Mouse (Mus musculus): Measurements from ENCODE around the gene Sik1. TPM values are rescaled to one million over a fixed set of nuclear protein-coding genes. Genes with fewer than 3 reads are reported as not detected.

Gene Sik1
- total RNA-seq, 2 experiments from 2014 or later: 23.5 to 27.8 TPM

DNA sequence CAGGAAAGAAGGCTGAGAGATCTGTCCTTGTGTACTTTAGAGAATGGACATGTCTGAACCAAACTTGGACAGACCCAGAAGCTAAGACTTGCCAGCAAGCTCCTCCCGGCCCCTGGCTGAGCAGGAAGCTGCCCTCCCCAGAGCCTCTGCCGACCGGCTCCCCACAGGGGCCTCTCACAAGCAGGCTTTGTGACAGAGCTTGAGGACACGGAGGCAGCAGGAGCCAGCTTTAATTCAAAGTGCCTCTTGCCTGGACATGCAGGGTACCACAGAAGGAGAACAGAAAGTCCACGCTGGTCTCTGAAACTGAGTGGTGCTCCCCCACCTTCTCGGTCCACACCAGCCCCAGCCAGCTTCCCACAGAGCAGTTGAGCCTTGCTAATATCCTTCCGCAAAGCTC is 21.9 kb downstream of the Sik1 start:
- no peak for DNase-seq (ENCODE audit: low spot score)

DNA sequence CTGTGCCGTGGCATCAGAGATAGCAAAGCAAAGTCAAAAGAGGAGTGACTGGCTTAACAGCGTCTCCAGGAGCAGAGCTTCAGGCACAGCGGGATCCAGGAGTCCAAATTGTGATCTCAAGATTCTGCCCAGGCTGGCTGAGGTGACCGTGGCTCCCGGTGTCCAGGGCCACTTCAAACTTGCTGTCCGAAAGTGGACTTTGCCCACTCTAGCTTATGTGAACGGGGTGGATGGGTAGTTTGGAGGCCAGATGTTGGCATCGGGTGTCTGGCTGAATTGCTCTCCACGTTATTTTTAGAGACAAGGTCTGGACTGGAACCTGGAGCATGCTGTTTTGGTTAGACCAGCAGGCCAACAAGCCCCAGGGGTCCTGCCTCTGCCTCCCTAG is 23.0 kb downstream of the Sik1 start:
- no peak for DNase-seq (ENCODE audit: low spot score)

DNA sequence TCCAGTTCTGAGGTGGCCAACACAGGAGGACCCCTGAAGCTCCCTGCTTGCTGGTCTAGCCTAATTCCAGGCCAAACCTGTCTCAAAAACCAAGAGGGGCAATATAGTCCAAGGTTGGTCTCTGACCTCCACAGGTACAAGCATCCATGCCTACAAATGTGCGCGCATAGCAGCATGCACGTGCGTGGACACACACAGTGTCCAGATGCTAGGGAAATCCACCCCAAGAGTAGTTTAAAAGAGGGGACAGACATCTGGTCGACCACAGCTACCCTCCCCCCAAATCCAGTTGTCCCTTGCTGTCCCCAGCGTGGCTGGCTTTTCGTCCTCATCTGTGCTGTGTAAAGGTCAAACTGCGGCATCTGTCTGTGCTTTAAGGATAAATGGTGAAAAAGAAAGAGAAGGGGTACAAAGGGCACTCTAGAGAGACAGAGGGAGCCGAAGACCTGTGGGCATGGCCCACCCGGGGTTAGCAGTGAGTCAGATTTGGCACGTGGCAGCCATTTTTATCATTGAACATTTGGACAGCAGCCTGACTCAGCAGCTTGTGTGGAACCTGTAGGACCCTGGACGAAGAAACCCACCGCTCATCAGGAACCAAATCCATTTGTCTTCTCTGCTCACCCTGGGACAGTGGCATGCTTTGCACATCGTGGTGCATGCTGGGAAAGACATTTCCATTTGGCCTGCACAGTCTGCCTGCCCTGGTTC is 23.6 kb downstream of the Sik1 start:
- no peak for DNase-seq (ENCODE audit: low spot score)

DNA sequence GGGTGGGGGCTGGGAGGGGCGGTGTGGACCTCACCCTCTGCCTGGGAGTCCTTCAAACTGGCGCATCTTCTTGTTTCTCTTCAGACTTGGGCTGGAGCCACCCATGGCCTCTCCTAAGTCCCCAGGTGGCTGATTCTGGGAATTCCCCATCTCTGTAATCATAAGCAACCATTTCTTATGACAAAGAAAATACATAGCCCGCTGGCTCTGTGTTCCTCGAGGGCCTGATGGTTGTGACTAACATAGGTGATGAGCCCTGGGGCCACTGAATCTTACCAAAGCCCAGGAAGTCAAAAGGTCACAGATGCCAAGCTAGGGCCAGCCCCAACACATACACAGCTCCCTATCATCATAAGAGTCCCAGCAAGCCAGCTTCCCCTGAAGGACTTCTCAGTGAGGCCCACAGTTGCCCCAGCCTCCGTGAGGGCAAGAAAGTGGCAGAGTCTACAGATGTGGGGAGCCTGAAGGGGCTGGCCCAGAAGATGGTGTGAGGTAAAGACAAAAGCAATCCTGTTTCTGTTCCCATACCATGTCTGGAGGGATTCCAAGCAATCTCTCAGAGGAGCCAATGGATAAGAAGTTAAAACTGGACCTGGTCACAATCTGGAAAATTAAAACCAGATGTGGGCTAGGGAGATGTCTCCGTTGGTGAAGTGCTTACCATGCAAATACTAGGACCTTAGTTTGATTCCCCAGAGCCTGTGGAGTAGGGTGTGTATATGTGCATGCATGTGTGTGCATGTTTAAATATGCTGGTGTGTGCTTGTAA is 24.3 kb downstream of the Sik1 start:
- no peak for DNase-seq (ENCODE audit: low spot score)

DNA sequence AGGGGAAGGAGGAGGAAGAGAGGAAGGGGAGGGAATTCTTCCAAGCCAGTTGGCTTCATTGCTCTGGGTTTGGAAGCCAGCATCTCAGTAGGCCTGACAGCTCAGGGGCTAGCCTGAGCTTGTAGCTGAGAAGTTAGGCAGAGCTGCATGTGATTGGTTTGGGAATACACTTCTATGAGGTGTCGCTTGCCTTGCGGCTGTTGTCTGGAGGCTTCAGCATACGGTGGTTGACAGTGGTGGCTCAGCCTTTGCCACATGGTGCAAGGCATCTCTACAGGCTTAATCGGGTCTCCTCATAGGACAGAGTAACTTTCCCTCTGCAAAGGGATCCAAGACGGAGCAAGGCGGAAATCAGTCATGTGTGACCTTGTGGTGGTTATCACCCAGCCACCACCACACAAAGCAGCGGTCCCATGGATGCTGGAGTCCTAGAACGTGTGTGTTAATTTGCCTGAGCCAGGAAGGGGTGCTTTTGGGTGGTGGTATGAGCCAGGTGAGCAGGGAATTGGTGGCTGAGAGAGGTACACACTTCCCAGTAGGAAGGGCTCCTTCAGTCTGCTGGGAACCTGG is 25.0 kb downstream of the Sik1 start:
- DNase-seq (ENCODE audit: low spot score): no peak

DNA sequence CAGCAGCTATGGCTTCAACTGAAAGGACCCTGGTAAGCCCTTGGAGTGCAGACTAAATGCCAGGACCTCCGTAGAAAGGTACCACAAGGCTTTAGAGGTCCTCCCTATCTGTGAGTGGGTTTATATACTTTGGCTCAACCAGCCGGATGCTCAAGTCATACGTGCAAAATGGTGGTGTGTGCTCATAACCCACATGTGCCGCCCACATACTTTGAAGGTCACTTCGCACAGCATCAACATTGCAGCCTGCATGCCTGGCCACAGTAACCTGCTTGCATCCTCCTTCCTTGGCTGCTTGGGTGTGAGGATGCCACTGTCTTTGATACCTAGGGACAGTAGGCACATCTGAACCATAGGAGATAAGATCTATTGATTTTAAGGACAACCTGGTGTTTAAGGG is 26.7 kb downstream of the Sik1 start:
- DNase-seq (ENCODE audit: low spot score): no peak

DNA sequence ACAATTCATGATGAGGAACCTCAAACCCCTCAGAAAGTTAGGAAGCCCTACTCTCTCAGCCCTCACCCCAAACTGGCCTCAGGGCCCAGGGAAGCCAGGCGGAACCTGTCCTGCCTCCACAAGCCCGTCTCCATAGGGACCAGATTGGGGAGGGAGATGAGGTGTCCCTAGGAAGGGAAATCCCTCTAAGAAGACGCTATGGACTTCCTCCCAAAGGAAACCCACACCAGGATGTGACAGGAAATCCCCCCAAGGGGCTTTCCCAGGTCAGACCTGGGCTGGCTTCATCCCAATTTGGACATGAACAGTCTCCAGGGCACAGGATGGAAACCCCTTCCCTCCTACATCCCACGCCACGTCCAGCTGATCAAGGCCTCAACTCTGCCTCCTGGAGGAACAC is 27.5 kb downstream of the Sik1 start:
- no peak for DNase-seq (ENCODE audit: low spot score)

DNA sequence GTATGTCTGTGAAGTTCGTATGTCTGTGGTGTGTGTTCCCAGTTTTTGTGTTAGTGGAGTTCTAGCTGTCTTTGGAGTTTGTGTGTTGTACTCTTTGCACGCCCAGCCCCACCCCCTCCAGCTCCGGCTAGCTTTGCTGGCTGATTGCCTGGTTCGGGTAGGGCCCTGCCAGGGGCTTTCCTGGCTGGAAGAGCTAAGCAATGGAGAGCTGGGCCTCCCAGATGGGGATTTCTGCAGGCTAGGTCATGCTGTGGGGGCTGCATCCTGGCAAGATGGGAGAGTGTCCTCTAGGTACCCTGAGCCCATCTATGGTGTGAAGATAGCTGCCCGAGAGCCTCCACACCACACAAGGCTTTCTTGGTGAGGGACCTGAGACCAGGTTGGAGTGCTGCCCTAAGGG is 28.4 kb downstream of the Sik1 start:
- DNase-seq (ENCODE audit: low spot score): peak; percentile 58

DNA sequence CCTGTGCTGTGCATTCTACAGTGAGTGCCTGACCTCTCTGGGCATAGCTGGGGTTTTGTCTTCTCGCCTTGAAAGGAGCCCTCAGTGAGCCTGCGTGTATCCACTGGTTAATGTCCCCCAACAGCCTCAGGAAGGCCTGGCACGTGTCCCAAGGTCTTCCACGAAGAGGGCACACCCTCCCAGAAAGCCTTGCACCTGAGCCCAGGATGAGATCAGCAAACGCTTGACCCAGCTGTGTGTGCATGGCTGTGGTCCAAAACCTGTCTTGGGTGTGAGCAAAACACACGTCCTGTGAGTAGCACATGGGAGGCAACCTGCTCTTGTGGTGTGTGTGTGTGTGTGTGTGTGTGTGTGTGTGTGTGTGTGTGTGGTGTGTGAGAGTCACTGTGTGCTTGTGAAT is 28.9 kb downstream of the Sik1 start:
- no peak for DNase-seq (ENCODE audit: low spot score)

DNA sequence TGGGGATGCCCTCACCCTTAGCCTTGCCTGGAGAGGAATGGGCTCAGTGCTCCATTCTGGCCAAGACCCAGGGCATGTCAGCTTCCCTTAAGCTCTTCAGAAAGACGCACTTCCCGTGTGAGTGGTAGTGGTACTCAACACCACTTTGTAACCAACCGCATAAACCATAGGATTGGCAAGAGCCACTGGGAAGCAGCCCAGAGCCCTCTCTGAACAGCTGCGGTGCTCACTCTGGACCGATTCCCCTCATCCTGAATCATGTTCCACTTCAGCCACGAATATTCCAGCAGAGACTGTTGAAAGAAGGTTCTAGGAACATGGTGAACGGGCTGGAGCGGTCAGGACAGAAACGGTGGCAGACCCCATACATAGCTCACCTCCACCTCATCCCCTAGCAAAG is 29.9 kb downstream of the Sik1 start:
- DNase-seq (ENCODE audit: low spot score): no peak

DNA sequence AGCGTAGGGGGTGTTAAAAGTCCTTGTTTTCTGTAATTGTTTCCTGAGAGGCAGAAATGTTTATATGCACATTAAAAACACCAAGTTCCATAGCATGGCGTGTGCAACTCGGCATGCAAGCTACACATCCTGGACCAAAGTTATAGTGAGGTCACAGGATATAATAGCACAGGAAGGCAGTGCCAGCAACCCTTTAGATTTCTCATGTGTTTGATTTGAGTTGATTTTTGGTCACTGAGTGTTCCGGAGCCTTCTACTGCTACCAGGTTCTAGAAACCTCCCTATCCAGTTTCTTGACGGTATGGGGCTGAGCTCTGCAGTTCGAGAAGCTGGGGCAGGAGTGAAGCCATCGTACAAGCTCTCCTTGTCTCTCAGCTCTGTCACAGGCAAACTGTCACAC is 30.8 kb downstream of the Sik1 start:
- no peak for DNase-seq (ENCODE audit: low spot score)

DNA sequence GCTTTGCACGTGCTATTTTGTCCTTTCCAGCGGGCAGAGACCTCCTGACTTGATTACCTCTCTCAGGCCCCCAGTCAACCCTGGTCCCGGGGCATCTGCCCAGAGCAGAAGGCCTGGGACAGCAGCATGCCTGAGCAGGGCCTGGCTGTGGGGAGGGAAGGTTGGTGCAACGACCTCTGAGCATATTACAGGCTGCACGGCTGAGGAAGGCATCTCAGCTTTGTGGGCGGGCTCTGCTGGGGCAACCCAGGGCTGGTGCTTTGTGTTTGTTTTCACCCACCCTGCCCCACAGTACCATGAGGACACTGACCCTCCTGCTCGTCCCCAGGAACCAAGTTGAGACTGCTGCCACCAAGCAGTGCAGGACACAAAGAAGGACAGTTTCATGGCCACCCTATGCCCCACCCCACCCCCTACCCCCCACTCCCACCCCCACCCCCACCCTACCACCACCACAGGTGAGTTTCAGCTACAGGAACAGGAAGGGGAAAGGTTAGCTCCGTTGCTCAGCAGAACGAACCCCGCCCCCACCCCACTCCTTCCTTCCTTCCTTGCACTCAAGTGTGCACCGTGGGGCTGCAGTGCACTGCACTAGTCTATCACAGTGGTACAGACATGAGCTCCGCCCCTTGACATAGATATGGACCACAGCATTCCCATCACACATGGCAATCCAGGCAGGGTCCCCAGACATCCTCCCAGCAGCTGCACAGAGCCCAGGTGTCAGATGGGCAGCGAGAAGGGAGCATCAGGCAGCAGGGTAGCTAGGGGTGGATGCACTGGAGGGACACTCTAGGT is 34.3 kb downstream of the Sik1 start:
- no peak for DNase-seq (ENCODE audit: low spot score)

DNA sequence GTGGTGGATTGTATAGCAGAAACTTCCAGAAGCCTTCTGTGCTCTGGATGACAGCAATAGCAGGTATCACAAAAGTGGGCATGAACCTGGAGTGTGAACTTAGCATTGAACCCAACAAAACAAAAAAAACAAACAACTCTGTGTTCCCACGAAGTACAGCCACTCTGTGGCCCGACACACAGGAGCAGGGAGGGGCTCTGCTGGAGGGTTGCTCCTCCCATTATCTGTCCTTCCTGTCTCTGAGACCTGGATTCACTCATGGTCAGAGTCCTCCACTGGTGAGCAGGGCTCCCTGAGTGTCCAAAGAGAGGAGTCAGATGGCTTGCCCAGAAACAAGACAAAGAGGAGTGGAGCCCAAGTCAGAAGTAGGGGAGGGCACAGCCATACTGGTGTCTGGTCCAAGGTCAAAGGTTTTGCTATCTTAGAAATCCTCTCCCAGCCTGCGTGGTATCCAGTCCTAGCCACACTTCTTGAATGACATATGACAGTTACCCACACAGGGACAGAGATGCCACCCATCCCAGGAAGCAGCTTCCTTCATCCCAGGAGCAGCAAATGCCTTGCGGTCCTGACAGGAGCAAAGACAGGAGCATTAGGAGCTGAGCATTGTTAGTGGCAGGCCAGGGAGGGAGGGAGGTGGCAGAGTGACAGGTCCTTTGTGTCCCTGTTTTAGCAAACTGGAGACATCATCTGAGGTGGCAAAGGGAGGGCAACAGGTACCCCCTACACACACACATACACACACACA is 35.3 kb downstream of the Sik1 start:
- DNase-seq (ENCODE audit: low spot score): no peak

DNA sequence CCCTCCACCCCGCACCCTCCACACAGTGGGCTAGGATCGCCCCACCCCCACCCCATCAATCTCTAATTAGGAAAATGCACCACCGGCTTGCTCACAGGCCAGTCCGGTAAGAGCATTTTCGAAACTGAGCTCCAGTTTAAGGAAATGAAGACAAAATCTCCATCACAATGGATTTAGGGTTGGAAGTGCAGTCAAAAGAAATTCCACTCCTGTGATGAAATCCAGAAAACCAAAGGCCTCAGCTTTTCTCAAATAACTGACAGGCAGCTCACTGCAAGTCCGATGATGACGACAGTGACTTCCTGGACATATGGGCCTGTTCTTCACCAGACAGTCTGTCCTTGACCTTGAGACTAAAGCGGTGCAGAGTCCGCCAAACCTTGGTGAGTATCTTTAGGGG is 36.2 kb downstream of the Sik1 start:
- DNase-seq (ENCODE audit: low spot score): no peak

DNA sequence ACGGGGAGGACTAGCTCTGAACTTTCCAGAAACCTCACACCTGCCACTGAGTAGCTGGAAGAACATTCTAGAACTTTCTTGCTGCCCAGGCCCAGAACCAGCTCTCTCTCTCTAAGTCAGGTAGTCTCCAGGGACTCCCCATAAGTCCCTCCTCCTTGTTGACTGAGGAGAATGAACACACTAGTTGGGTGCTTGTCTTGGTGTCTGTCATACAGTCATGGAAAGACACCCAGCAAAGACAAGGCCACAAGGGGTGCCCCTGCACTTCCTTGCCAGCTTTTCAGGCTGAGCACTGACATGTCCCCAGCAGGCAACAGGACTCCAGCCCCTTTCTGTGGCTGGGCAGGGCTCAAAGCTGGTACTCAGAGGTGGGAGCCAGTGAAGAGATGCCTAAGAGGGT is 37.8 kb downstream of the Sik1 start:
- DNase-seq (ENCODE audit: low spot score): no peak

DNA sequence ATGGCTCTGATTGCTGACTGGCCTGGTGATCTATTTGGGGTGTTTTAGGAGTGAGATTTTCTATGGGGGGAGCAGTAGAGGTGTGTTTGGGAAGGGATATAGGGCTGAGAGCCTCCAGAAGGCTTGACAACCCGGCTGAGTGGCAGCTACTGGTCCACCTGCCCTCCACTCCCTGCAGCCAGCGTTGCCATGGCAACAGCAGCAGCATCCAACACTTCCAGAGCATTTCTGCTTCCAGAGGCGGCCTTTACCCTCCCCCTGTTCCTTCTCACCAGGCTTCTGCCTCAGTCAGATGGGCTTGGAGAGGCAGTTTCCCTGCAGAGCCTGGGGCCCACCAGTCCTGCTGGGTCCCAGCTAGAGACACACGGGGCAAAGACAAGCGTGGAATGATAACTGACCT is 38.4 kb downstream of the Sik1 start:
- no peak for DNase-seq (ENCODE audit: low spot score)

DNA sequence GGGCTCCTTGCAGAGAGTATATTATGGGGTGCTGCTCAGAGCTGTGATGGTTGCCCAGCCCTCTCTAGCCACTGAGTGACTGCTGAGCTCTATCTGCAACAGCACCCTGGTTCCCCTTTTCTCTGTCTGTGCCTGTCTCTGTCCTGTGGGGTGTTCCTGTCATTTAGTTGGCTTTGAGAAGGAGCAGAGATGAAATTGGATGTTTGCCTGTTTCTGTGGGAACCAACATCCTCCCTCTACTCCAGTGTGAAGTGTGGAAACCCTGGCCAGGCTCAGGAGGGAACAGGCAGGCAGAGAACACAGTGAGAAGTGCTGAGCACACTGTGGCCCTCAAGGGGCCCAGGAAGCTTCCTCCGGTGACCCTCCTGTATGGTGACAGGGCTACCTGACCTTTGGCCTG is 40.8 kb downstream of the Sik1 start:
- DNase-seq (ENCODE audit: low spot score): no peak

DNA sequence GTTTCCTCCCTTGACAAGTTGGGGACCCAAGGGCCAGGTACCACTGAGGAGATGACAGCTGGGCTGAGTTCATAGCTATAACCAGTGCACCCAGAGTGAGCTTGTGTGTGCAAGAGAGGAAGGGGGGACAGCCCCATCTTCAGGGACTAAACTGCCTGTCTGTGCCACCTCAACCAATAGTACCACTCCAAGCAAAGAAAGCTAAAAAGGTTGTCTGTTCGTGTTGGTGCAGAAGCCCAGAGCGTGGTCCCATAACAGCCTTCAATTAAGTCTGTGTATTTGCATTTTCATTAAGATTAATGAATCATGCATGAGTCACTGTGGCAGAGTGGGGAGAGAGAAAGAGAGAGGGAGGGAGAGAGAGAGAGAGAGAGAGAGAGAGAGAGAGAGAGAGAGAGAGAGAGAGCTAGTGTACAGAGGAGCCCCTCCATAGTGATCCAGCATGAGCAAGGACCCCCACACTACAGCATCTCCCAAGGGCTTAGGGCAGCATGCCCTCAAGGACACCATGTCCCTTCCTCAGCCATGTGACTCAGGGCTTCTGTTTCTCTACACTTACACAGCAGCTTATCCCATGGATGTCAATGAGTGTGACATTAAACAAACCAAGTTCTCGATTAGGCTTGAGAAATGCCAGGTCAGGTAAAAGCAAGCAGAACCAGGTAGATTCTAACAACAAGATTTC is 41.5 kb downstream of the Sik1 start:
- DNase-seq (ENCODE audit: low spot score): no peak

DNA sequence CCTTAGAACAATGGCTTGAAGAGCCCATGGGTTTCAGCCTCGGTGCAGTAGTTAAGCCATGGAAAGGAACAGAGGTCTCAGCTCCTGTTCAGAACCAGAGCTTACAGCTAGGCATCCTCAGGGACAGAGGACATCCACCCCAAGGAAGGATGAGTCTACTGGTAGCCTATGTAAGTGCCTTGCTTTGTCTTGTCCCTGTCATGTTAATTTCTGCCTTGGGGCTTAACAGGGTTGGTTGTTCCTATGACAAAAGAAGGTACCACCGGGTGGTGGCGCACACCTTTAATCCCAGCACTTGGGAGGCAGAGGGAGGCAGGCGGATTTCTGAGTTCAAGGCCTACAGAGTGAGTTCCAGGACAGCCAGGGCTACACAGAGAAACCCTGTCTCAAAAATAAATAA is 44.3 kb downstream of the Sik1 start:
- no peak for DNase-seq (ENCODE audit: low spot score)

DNA sequence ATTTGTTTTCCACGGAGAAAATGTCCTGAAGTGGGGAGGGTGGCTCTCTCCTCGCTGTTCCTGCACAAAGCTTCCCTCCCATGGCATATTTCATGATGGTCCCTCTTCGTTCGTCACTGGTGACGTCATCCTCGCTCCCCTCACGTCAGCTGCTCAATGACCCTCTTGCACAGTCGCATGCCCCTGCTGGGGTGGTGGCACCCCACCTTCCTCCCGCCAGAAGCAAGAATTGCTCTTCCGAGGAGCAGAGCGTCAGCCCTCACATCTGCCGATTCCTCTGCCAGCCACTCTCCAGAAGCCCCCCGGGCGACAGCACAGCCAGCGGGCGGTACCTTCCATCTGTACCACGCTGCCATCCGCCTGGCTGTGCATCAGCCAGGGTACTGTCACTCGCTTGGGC is 45.7 kb downstream of the Sik1 start:
- no peak for DNase-seq (ENCODE audit: low spot score)

DNA sequence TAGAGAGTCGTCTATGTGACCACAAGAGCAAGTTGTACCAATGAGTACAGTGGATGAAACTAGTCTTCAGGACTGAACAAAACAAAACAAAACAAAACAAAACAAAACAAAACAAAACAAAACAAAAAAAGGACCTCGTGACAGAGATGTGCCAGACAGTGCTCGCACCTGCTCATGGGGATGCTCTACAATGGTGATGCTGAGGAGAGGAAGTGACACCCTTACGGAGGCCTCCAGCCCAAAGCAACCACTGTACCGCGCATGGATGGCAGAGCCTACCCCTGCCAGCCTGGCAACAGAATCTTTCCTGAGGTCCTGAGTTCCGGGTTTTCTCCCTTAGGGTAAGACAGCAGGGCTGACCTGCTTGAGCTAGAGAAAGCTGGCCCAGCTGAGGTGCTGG is 46.5 kb downstream of the Sik1 start:
- DNase-seq (ENCODE audit: low spot score): no peak
